Mouse (Mus musculus) layer of hippocampus, adult 9-10 months (tissue): ENCODE results near the gene Mtcl1.

Source experiments
- DNase-seq: peaks from one replicate; pipeline ENCODE4 v3.0.0; 2022; ENCODE audit warnings: low spot score

The Mtcl1 gene

DNA sequence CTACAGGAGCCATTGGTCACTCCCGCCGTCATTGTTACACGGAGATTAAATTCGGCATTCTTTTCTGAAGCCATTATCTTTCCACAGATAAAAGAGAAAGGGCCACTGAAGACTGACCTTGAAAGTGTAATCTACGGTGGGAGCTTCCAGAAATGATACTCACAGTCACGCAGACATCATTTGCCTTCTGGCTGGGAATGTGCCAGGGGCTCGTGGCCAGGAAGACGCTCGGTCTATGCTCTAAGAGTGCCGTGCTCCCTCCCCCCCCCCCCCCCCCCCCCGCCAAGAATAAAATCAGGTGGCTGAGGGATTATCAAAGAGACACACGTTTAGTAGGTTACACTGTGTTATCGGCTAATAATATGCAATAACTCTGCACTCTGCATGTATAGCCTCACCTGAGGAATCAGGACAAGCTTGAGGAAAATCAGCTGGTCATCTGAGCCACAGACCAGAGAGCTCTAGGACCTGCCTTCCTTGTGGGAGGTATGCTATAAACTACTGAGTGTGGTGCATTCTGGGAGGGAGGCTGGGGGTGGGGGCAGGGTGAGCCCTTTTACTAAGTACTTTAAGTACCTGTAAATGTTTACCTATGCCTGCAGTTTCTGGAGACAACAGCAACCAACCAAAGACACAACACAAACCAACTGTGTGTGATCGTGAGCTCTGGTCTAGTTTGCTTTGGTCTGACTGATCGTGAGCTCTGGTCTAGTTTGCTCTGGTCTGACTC, 87.1 kb downstream of the Mtcl1 start:
- no peak for DNase-seq

DNA sequence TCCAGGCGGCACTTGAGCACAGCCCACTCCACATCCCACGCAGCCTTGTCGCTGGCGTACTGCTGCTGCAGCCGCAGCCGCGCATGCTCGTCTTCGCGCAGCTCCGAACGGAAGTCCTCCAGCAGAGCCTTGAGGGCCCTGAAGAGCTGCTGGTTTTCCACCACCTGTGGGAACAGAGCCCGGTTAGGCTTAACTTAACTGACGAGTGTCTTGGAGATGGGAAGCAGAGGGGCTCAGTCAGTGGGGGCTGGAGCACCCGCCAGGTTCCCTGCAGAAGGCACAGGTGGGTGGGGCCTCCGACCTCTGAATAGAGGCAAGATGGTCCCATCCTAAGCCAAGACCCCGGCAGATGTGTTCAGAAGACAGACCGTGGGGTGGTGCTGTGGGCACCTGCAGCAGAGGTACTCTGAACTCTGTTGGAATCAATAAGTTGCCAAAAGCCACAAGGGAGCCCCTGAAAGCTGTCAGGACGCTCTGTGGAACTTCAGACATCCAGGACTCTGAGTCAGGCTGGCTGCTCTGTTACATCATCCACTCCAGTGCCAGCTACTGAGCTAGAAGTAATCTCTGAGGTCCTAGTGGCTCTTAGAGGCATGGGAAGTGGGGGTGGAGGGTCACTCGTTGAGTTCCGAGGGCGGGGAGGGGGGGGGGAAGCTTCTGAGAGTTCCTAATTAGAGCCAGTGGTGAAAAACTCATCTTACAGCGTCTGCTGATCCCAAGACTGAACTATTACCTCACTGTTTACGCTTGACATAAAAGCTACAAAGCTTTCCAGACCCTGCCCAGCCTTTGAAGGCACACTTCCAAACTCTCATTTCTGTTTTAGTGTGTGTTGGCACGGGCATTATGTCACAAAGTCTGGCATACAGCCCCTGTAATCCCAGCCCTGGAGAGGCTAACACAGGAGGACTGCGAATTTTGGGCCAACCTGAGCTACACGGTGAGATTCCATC, 91.2 kb downstream of the Mtcl1 start:
- DNase-seq: no peak

DNA sequence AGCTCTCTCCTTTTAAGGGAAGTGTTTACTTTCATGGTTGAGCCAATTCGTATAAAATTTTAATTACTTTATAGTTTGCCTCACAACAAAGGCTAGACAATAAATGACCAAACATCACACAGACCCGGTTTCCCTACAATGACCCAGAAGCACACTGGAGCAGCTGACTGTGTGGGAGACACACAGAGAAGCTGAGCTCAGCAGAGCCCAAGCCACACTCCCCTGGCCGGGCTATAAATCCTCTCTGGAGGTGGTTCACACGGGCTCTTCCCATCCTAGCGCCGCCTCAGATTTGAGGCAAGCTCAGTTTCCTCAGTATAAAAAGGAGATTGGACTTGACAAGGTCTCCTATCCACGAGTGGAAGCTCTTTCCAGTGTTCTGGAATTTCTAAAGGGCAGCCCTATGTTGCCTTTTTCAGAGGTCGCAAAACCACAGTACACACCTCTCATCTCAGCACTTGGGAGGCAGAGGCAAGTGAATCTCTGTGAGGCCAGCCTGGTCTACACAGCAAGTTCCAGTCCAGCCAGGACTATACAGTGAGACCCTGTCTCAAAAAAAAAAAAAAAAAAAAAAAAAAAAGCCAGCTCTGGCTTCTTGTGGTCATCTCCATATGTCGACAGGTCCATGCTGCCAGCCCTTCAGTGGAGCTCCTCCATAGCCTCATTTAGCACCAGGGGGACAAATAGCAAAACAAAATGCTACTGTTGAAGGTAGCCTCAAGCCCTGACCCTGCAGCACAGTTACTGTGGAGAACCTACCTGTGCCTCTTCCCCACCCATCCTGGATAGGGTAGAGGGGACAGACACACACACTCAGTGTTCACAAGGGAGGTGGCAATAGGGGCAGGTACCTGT, 92.2 kb downstream of the Mtcl1 start:
- no peak for DNase-seq

DNA sequence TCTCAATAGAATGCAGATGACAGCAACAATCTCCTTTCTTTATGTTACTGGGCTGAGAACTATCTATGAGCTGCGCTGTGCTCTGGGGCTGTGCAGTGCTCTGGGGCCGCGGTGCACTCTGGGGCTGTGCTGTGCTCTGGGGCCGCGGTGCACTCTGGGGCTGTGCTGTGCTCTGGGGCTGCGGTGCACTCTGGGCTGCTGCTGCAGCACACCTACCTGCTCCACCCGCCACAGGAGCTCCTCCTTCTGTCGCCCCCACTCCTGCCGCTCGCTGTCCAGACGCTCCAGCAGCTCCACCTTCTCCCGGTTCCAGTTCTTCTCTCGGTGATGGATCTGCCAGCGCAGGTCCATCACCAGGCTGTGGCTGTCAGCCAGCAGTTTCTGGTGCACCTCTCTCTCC, 95.6 kb downstream of the Mtcl1 start:
- no peak for DNase-seq

DNA sequence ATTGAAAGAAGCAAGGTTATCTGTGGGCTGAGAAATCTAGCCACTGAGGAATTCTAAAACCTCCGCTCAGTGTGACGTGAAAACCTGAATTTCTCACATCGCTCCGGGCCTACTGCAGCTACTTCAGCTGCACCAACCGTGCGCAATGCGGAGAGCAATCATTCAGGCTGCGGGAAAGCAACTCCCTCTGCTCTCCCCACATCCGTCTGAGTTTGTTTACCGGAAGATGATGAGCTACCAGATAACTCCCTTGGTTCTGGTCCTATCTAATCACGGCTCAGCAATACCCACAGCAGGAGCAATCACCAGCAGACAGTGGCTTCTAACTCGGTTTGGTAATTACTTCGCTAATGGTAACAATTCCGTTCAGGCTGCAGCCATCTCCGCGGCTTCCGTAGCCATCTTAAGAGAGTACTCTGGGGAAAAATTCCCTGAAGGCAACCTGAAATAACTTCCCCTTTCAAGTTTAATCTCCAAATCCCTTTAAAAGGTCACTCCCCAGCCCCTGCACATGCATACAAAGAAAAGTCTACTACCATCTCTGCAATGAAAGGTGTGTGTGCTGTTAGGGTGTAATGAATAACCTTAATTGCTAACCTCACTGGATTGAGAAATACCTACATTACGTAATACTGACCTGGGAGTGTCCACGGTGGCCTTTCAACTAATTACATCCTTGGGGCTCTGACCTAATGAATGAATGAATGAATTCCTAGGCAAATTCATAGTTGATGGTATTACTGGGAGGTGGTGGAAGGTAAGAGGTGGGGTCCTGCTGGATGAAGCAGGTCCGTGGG, 96.5 kb downstream of the Mtcl1 start:
- no peak for DNase-seq

DNA sequence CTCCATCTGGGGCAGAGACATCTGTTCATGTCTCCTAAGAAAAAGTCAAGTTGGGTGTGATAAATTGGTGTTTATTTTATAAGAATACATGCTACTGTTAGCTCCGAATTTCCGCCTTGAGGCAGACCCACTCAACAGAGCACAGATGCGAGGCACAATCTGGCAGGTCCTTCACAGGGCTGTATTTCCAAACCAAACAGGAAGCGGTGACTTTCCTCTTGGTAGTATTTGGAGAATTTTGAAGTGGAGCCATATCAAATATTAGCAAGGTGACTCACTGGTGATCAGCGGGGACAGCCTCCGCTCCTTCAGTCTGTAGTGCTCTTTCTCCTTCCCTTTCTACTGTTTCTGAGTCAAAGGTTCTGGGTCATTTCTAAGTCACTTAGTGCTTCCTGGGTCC, 97.3 kb downstream of the Mtcl1 start:
- peak; percentile 48 for DNase-seq

DNA sequence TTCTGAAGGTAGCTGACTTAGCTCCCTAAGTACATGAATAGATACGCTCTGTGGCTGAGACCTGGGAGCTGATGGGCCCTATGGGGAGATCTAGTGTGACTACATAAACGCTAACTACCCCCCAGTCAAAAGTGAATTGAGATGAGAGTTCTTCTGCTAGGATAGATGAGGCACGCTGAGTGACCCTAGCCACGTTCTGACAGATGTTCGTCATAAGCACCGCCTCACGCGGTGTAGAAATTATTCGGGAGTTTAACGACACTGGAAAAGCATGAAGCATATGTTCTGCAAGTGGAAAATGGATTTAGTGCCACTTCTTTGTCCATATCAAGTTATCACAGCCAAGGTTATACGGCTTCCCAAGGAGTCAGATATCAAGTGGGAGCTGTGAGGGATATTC, 98.9 kb downstream of the Mtcl1 start:
- DNase-seq: no peak

DNA sequence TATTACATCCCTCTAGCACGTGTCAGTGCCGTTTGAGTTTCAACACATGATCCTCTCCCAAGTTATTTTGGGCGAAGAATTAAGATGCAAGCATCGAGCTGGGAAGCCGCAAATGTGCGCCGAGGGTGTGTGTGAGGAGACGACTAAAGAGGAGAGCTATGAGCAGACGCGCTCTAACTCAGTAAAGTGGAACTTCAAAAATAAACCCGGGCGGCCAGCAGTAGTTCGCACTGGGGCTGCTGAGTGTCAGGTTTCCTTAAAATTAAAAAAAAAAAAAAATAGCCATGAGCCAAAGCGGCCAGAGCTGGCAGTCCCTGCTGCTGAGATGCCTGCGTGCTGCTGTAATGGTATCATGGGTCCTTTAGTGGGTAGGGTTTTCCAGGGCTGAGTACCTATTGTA, 99.4 kb downstream of the Mtcl1 start:
- DNase-seq: no peak

DNA sequence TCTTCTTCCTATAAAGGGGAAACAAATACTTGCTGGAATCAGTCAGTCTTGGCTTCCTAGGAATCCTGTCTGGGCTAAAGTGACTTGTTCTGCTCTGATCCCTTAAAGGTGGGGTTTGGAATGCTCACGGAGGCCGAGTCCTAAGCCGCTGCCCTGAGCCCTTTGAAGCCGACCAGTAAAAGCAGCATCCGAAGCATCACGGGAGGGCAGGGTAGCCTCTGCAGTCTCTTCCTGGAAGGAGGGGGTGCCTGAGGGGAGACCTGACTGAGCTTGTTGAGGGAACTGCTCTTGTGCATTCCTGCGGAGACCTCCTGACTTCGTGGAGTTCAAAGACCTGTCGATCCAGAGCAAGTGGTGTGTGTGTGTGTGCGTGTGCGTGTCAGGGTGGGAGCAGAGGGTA, 103.2 kb downstream of the Mtcl1 start:
- no peak for DNase-seq

DNA sequence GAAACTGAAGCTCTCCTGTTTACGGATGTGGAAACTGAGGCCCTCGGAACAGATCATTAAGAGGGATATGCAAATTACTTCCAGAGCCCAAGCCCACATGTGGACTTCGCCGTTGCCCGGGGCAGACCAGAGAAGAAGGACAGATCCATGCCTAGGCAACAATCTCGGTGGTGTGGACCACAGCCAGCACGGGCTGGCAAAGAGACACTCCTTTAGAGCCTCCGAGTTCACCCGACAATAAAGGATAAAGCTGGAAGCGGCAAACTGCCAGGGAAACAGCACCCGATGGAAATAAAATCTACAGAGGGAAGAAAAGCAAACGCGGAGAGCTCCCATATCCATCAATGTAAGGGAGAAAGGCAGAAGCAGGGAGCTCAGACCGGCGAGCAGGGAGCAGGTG, 103.9 kb downstream of the Mtcl1 start:
- no peak for DNase-seq

DNA sequence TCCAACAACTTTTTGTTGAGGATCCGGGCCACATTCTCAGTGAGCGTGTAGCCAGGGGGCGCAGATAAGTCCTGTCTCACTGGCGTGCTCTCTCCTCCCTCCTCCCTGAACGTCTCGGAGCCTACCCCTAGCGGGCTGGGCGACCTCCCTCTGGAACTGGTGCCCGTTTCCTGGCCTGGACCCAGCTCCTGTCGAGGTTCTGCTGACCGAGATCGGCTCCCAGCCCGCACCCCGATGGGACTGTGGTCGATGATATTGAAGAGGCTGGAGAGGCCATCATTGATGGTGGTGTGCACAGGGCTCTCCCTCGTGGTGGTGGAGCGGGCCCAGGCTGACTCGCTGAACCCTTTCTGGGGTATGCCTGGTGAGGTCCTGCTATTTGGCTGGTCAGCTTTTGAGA, 106.6 kb downstream of the Mtcl1 start:
- DNase-seq: no peak

DNA sequence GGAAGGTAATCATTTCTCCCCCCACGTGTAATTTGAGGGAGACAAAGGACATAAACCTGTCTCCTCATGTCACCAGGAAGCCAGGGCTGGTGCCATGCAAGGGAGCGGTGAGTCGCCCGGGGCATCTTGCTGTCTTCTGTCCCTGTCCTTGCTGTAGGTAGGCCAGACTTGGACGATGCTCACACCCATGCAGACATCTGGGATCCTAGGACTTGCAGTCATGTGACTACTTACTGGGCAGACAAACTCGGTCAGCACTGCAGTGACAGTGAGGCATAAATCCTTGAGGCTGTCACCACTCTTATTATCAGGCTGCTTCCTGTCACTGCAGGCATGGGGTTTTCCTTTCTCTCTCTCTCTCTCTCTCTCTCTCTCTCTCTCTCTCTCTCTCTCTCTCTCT, 107.9 kb downstream of the Mtcl1 start:
- DNase-seq: no peak

DNA sequence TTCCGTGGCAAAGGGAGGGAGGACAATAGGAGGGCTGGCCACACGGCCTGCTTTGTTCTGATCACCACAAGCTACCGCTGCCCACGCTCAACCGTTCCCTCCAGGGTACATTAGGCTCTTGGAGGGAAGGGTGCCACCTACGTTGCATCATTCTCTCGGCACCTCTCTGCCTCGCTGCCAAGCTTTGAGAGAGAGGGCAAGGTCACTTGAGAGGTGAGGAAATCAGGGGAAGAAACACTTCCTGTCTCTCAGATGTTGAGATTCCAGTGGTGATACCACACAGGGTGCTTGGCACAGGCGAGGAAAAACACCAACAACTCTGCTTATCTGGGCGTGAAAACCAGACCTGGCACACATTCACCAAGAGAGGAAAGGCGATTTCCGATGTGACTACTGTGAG, 108.8 kb downstream of the Mtcl1 start:
- DNase-seq: no peak

DNA sequence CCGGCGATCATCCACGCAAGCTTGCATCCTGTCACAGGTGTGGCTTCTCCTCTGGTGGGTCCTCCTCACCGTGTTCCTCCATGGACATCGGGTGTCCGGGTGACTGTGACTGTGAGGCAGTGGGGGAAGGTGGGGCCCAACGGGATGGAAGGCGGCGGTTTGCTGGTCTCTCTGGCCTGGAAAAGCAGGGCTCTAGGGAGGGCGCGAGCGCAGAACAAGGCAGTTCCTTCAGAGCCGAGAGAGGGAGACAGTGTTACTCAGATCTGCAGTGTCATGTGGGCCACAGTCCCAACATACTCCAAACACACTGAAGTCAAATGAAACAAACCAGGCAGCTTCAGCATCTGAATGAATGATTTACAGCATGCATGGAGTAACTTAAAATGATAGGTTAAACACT, 111.6 kb downstream of the Mtcl1 start:
- DNase-seq: no peak

DNA sequence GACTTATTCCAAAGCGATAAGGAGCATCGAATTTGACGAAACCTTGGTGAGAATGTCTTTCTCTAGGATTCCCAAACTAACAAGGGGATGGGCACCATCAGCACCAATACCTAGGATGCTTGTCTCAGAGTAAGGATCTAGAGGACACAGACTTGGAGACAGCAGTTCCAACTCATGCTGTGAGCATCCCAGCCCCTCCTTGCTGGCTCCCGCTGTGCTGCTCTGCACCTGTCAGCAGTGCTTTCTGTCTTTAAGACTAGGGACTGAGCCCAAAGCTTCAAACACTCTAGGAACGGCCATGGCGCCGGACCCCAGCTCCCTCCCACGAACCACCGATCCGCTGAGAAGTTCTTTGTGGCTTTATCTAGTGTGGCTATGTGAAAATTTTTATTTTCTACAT, 114.0 kb downstream of the Mtcl1 start:
- DNase-seq: no peak

DNA sequence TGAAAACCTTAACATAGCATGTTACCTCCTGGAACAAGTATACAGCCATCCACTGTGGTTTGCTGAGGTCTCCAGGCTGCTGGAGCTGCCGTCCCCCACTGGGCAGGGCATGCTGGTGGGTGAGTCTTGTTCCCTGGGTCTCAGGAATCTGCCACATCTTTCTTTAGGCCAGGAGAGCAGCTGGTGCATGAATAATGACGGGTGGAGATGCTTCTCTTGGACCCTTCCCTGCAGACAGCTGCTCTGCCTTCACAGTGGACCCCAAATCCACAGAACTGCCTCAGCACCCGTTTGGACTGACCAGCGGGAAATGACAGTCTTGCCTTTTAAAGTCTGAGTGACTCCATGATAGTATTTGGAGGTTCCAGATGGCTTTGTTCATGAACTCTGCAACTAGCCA, 114.7 kb downstream of the Mtcl1 start:
- no peak for DNase-seq

DNA sequence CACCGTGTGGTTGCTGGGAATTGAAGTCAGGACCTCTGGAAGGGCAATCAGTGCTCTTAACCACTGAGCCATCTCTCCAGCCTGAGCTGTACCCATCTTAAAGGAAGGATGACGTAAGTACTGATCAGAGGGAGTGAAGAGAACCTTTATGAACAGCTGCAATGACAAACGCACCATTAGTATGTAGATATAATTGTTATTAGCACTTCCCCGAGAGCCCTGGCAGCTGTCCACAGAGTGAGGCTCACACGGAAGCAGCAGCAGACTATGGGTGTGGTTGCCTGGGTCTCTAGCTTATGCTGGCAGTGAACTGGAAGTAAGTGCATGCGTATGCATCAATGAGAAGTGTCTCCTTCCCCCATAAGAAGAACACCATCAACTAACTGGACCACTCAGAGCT, 118.3 kb downstream of the Mtcl1 start:
- DNase-seq: no peak

DNA sequence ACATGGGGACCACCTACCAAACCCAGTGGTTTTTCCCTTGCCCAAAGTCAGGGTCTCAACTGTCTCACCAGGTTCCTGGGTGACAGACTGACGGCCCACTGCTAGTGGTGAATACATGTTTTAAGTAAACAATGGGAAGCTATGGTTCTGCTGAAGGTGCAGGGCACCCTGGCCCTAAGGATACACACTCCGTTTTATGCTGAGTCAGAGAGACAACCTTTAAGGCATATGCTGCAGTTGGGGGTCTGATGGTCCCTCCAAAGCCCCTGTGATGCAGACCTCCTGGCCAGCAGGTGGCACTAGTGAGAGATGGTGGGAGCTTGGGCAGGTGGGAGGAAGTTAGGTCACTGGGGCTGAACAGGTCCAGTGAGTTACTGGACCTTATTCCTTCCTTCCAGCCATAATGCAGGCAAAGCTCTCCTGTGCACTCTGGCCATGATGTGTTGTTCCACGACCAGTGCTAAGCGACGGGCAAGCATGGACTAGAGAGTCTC, 123.0 kb downstream of the Mtcl1 start:
- DNase-seq: no peak

DNA sequence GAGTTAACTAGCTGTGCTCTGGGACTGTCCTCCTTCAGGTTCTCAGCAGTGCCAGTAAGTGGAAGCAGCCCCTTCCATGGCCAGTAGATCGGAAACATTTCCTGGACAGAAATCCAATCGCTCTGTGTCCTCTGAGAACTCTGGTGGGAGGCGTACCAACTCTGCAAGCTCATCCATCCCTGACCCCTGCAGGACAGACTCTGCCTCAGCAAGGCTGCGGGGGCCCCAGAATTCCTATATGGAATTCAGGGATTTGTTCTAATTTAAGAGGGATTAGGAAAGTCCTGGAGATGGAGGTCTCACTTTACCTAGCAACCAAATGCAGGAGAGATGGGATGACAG, 123.4 kb downstream of the Mtcl1 start:
- no peak for DNase-seq

DNA sequence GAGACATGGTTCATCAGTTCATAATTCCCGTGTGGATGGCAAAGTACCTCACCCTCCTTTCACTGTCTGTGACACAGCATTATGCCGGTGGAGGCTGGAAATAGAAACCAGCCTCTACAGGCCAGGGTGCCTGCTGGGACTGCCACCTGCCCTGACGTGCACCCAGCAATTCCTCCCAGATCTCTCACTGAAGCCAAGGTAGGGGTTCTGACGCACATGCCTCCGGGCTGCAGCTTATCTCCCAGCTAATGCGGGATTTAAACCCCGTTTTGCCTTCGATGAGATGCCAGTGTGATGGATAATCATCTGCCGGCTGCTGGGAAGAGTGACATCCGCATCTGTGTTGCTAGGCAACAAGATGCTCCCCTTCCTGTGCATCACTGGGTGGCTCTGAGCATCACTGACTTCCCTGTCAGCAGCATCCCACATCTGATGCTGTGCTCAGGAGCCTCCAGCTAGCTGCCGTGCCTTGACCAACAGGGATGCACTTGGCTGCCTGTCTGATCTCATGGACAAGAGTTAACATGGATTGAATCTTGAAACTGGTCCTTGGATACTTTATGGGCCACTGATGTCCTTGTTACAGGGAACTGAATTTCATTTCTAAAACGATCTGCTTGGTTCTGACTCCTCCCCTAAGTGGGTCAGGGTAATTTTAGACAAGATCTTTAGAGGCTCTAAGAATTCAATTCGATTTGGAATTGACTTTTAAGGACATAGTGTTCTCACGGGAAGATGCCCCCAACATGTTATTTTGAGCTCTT, 123.9 kb downstream of the Mtcl1 start:
- peak; percentile 38 for DNase-seq

DNA sequence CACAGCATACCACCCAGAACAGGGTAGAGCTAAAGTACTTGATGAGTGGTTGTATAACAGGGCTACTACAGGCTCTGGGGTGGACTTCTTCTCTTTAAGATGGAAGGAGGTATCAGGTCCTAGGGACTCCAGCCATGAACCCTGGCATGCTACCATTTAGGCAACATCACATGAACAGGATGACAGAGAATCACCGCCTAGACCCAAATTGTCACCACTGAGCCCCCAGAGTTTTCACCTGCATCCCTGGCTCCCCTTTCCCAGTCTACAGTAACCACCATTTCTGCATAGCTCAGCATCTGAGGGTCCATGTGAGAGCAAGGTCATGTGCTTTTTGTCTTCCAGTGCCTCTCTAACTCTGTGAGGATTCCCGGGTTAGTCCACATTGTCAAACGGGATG, 124.7 kb downstream of the Mtcl1 start:
- no peak for DNase-seq
